Mouse (Mus musculus) megakaryocyte, embryonic 14.5 days (primary cell): ENCODE results near the gene Piga.

Experiments
- FLI1 ChIP-seq: IDR thresholded peaks from 2 replicates; pipeline ENCODE4 v1.6.1; 2012; ENCODE audit warnings: low read length, inconsistent platforms, mixed read lengths
- GATA1 ChIP-seq: IDR thresholded peaks from 3 replicates; pipeline ENCODE4 v1.6.1; 2012; ENCODE audit warnings: mixed read lengths, low read length, inconsistent platforms, borderline replicate concordance

DNA sequence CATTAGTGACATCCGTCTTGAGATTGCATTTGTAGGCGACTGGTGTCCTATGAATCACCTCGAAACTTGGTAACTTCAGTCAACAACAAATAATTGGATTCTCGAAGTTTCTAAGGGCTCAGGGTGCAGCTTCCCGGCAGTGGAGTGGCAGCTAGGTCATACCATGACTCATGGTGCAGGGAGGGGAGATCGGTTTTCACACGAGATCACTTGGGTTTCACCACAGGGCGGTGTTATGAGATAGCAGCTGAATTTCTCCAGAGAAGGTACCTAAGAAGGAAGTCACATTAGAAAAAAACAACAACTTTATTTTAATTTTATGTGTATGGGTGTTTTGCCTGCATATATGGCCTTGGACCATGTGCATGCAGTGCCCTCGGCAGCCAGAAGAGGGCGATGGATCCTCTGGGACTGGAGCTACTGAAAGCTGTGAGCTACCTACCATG, 26.5 kb downstream of the Piga start:
- TF ChIP-seq GATA1: no peak
- TF ChIP-seq FLI1: no peak
